18 mouse cellular contexts compared by ENCODE assay signal in genomic region chr17:35132174-35132560, GRCm38 (mm10). TPM values are rescaled to one million over a fixed set of nuclear protein-coding genes. Genes with fewer than 3 reads are reported as not detected.
DNase-seq lines count a peak whose midpoint lies in the region; ATAC-seq and TF ChIP-seq lines count a peak whose summit lies in the region.
"Had no signal": no experiment of that assay in that cellular context is flagged by ENCODE, and none has a peak within 500 bp of the region (broad histone marks: within the 10 kb centered on the region; RNA-seq: fewer than 3 reads in every experiment).

No protein-coding gene starts in this region.

- H3K27me3 ChIP-seq in kidney, embryonic 14.5 days (ENCODE audit: control insufficient read depth, insufficient read depth, low read length), result no peaks in the 10 kb centered on the region
- H3K27me3 ChIP-seq in liver, adult 2 months (ENCODE audit: control insufficient read depth, insufficient read depth, low read length), result no peaks in the 10 kb centered on the region
- no peaks in the 10 kb centered on the region for H3K27me3 ChIP-seq in liver, embryonic 12.5 days (replicated peaks)
- no peaks in the 10 kb centered on the region for H3K27me3 ChIP-seq in liver, postnatal 0 days (ENCODE audit: insufficient read depth, low read length)
- H3K27me3 ChIP-seq: embryonic facial prominence, embryonic 13.5 days; forebrain, embryonic 12.5 days had no signal

- TF ChIP-seq EP300 in liver, postnatal 0 days (IDR thresholded peaks at IDR 0.05; ENCODE audit: low read depth), result no peak

- no peak overlapping the region for H3K4me2 ChIP-seq in kidney, embryonic 14.5 days (replicated peaks; ENCODE audit: low read depth, low read length)
- H3K4me2 ChIP-seq in liver, embryonic 12.5 days, result no peak overlapping the region
- peak overlapping the region; percentile 10 for H3K4me2 ChIP-seq in liver, postnatal 0 days (ENCODE audit: low read depth, low read length)
- H3K4me2 ChIP-seq: embryonic facial prominence, embryonic 13.5 days; forebrain, embryonic 12.5 days; heart, embryonic 11.5 days had no signal

- no peak for ATAC-seq in kidney, embryonic 14.5 days (ENCODE audit: low FRiP score, low TSS enrichment)
- ATAC-seq in liver, embryonic 12.5 days, result no peak
- no peak for ATAC-seq in liver, postnatal 0 days
- ATAC-seq: forebrain, embryonic 16.5 days had no signal

- no peak for TF ChIP-seq POLR2A in liver, adult 2 months (IDR thresholded peaks at IDR 0.05; ENCODE audit: extremely low read depth, insufficient read depth, low read length)

- peaks cover 8% of the 10 kb centered on the region; the same call in 1 of the 2 replicates for H3K36me3 ChIP-seq in kidney, embryonic 14.5 days (ENCODE audit: control insufficient read depth, insufficient read depth, low read length)
- peaks cover 7% of the 10 kb centered on the region; the same call in 1 of the 2 replicates for H3K36me3 ChIP-seq in liver, adult 2 months (ENCODE audit: control insufficient read depth, insufficient read depth, low read length)
- H3K36me3 ChIP-seq in liver, embryonic 12.5 days, result peaks cover 33% of the 10 kb centered on the region
- peaks cover 15% of the 10 kb centered on the region for H3K36me3 ChIP-seq in liver, postnatal 0 days (replicated peaks; ENCODE audit: insufficient read depth, low read length)

- H3K9me3 ChIP-seq in kidney, embryonic 14.5 days (ENCODE audit: control insufficient read depth, low read length), result no peaks in the 10 kb centered on the region
- no peaks in the 10 kb centered on the region for H3K9me3 ChIP-seq in liver, embryonic 12.5 days (replicated peaks)
- H3K9me3 ChIP-seq in liver, postnatal 0 days (ENCODE audit: low read length), result no peaks in the 10 kb centered on the region
- H3K9me3 ChIP-seq: embryonic facial prominence, embryonic 13.5 days; forebrain, embryonic 12.5 days; hindbrain, embryonic 10.5 days had no signal

- peaks cover 22% of the 10 kb centered on the region; the same call in 1 of the 2 replicates for H3K4me1 ChIP-seq in kidney, embryonic 14.5 days (ENCODE audit: control insufficient read depth, insufficient read depth, low read length)
- peaks cover 20% of the 10 kb centered on the region for H3K4me1 ChIP-seq in liver, adult 2 months (ENCODE audit: control insufficient read depth, insufficient read depth, low read length)
- peaks cover 43% of the 10 kb centered on the region for H3K4me1 ChIP-seq in liver, embryonic 12.5 days
- peaks cover 19% of the 10 kb centered on the region for H3K4me1 ChIP-seq in liver, postnatal 0 days (ENCODE audit: insufficient read depth)

- H3K9ac ChIP-seq in kidney, embryonic 14.5 days (ENCODE audit: low read depth, low read length), result no peak overlapping the region
- H3K9ac ChIP-seq in liver, adult 2 months (ENCODE audit: low read depth, low read length), result peak overlapping the region; percentile 15; the same call in 1 of the 2 replicates
- H3K9ac ChIP-seq in liver, embryonic 12.5 days, result no peak overlapping the region
- no peak overlapping the region for H3K9ac ChIP-seq in liver, postnatal 0 days (replicated peaks)
- H3K9ac ChIP-seq: embryonic facial prominence, embryonic 13.5 days; forebrain, embryonic 12.5 days had no signal

- WGBS in kidney, embryonic 14.5 days, result 46% methylated on average over 3 of the region's 3 CpGs
- WGBS in liver, adult 2 months, result 31% methylated on average over 3 of the region's 3 CpGs
- WGBS in liver, embryonic 12.5 days (ENCODE audit: insufficient replicate concordance), result 65% methylated on average over 3 of the region's 3 CpGs
- WGBS in liver, postnatal 0 days (ENCODE audit: insufficient replicate concordance), result 58% methylated on average over 3 of the region's 3 CpGs

- no peak for TF ChIP-seq CTCF in liver, adult 2 months (IDR thresholded peaks at IDR 0.05; ENCODE audit: low read depth, low read length)
- no peak for TF ChIP-seq CTCF in liver, postnatal 0 days (IDR thresholded peaks at IDR 0.05; ENCODE audit: low read depth)

- H3K4me3 ChIP-seq in kidney, embryonic 14.5 days (ENCODE audit: low read length), result no peak overlapping the region
- no peak overlapping the region for H3K4me3 ChIP-seq in liver, adult 2 months (ENCODE audit: insufficient read depth, low read depth, low read length)
- no peak overlapping the region for H3K4me3 ChIP-seq in liver, embryonic 12.5 days
- H3K4me3 ChIP-seq in liver, postnatal 0 days (ENCODE audit: low read depth, low read length), result no peak overlapping the region
- H3K4me3 ChIP-seq: embryonic facial prominence, embryonic 13.5 days; forebrain, embryonic 12.5 days; heart, adult 2 months; hindbrain, embryonic 10.5 days had no signal

- peak overlapping the region; percentile 24; the same call in 1 of the 2 replicates for H3K27ac ChIP-seq in kidney, embryonic 14.5 days (ENCODE audit: low read depth, low read length)
- H3K27ac ChIP-seq in liver, adult 2 months (replicated peaks; ENCODE audit: insufficient read depth, low read depth, low read length), result peak overlapping the region; percentile 57
- H3K27ac ChIP-seq in liver, embryonic 12.5 days, result peak overlapping the region; percentile 74
- H3K27ac ChIP-seq in liver, postnatal 0 days (ENCODE audit: low read depth), result peak overlapping the region; percentile 88
- H3K27ac ChIP-seq: embryonic facial prominence, embryonic 13.5 days; forebrain, embryonic 12.5 days; heart, adult 2 months; hindbrain, embryonic 10.5 days had no signal

- no peak for DNase-seq in kidney, adult 11 months
- no peak for DNase-seq in liver, adult 2 months (ENCODE audit: extremely low read depth, low read depth, low spot score)
- DNase-seq in liver, result no peak
- DNase-seq in liver, postnatal 0 days, result no peak
- DNase-seq in urinary bladder, postnatal 25 days (ENCODE audit: low spot score), result no peak
- DNase-seq: adrenal gland, postnatal 14 days; cerebellum, adult 18-20 months; cerebellum, postnatal 36 days; gastrocnemius, postnatal 10 days; heart, adult 2 months had no signal

- H3K79me2 ChIP-seq in liver, adult 2 months (ENCODE audit: control insufficient read depth, insufficient read depth, low read length), result peaks cover 21% of the 10 kb centered on the region; the same call in 1 of the 2 replicates

RNA-seq across cellular contexts. Expression of gene Apom, which starts 0.3 kb away (rescaled TPM):
- 9.7 and 10.4 TPM in 2 replicates for polyA plus RNA-seq in kidney, embryonic 14.5 days (2014; fragmentation: Nextera tagmentation; extraction: Ambion mirVana)
- 432 and 465 TPM in 2 replicates for total RNA-seq in liver, adult 2 months (2014; rRNA removed)
- polyA plus RNA-seq in liver, adult 2 months (2012; rRNA removed), result 510 and 575 TPM in 2 replicates
- polyA plus RNA-seq in liver, embryonic 12.5 days (2016; fragmentation: Nextera tagmentation; extraction: Ambion mirVana), result 482 and 508 TPM in 2 replicates
- polyA plus RNA-seq in liver, postnatal 0 days (2015; fragmentation: Nextera tagmentation; extraction: Ambion mirVana), result 1,209 and 1,216 TPM in 2 replicates
- total RNA-seq: gastrocnemius, postnatal 10 days; heart, adult 2 months; heart, postnatal 25 days had no signal
- polyA plus RNA-seq: heart, adult 2 months had no signal

RNA-seq across cellular contexts. Expression of gene Bag6, which starts 2.8 kb away (rescaled TPM):
- 82.6 and 99.0 TPM in 2 replicates for polyA plus RNA-seq in kidney, embryonic 14.5 days (2014; fragmentation: Nextera tagmentation; extraction: Ambion mirVana)
- 28.1 and 40.9 TPM in 2 replicates for total RNA-seq in liver, adult 2 months (2014; rRNA removed)
- 88.4 and 119 TPM in 2 replicates for polyA plus RNA-seq in liver, adult 2 months (2012; rRNA removed)
- polyA plus RNA-seq in liver, embryonic 12.5 days (2016; fragmentation: Nextera tagmentation; extraction: Ambion mirVana), result 29.1 and 35.5 TPM in 2 replicates
- 16.5 and 19.7 TPM in 2 replicates for polyA plus RNA-seq in liver, postnatal 0 days (2015; fragmentation: Nextera tagmentation; extraction: Ambion mirVana)

RNA-seq across cellular contexts. Expression of gene D17H6S53E, which starts 6.0 kb away (rescaled TPM):
- 9.4 and 10.0 TPM in 2 replicates for polyA plus RNA-seq in kidney, embryonic 14.5 days (2014; fragmentation: Nextera tagmentation; extraction: Ambion mirVana)
- 9.8 and 11.4 TPM in 2 replicates for total RNA-seq in liver, adult 2 months (2014; rRNA removed)
- 12.4 and 18.3 TPM in 2 replicates for polyA plus RNA-seq in liver, adult 2 months (2012; rRNA removed)
- 3.7 and 4.3 TPM in 2 replicates for polyA plus RNA-seq in liver, embryonic 12.5 days (2016; fragmentation: Nextera tagmentation; extraction: Ambion mirVana)
- 4.4 and 4.8 TPM in 2 replicates for polyA plus RNA-seq in liver, postnatal 0 days (2015; fragmentation: Nextera tagmentation; extraction: Ambion mirVana)

RNA-seq across cellular contexts. Expression of gene Csnk2b, which starts 10.3 kb away (rescaled TPM):
- polyA plus RNA-seq in kidney, embryonic 14.5 days (2014; fragmentation: Nextera tagmentation; extraction: Ambion mirVana), result 325 and 334 TPM in 2 replicates
- total RNA-seq in liver, adult 2 months (2014; rRNA removed), result 60.9 and 111 TPM in 2 replicates
- polyA plus RNA-seq in liver, adult 2 months (2012; rRNA removed), result 215 and 228 TPM in 2 replicates
- 187 and 192 TPM in 2 replicates for polyA plus RNA-seq in liver, embryonic 12.5 days (2016; fragmentation: Nextera tagmentation; extraction: Ambion mirVana)
- 120 and 131 TPM in 2 replicates for polyA plus RNA-seq in liver, postnatal 0 days (2015; fragmentation: Nextera tagmentation; extraction: Ambion mirVana)

RNA-seq across cellular contexts. Expression of gene Gpank1, which starts 10.9 kb away (rescaled TPM):
- 19.4 and 20.8 TPM in 2 replicates for polyA plus RNA-seq in kidney, embryonic 14.5 days (2014; fragmentation: Nextera tagmentation; extraction: Ambion mirVana)
- total RNA-seq in liver, adult 2 months (2014; rRNA removed), result 9.6 and 9.8 TPM in 2 replicates
- 10.5 and 11.4 TPM in 2 replicates for polyA plus RNA-seq in liver, adult 2 months (2012; rRNA removed)
- 16.5 and 19.6 TPM in 2 replicates for polyA plus RNA-seq in liver, embryonic 12.5 days (2016; fragmentation: Nextera tagmentation; extraction: Ambion mirVana)
- polyA plus RNA-seq in liver, postnatal 0 days (2015; fragmentation: Nextera tagmentation; extraction: Ambion mirVana), result 8.1 and 9.6 TPM in 2 replicates

Comparison
In these comparisons a context has a peak if more than half of its experiments do, and no peak if none do; other contexts are left out.
1. H3K27ac ChIP-seq: peak in every context shown above with its lines; median percentile 88 in liver, postnatal 0 days; 74 in liver, embryonic 12.5 days; 57 in liver, adult 2 months; 24 in kidney, embryonic 14.5 days.
2. RNA of gene Apom, which starts 0.3 kb away (polyA plus RNA-seq): 1,209 to 1,216 TPM in liver, postnatal 0 days, 510 to 575 TPM in liver, adult 2 months and 482 to 508 TPM in liver, embryonic 12.5 days; 9.7 to 10.4 TPM in kidney, embryonic 14.5 days; every median in the first group is over 10 times any median in the second.